Mouse (Mus musculus) cortical plate, adult 2 months (tissue): Measurements from ENCODE around the gene G0s2. TPM values are rescaled to one million over a fixed set of nuclear protein-coding genes. Genes with fewer than 3 reads are reported as not detected.
A peak's percentile ranks its signal among the peaks of the same experiment; 100 is the strongest.

Source experiments
- H3K27ac ChIP-seq: fragments of 200-500 bp; 2 replicates; pipeline ENCODE4 v1.5.1; 2012; ENCODE audit warnings: low read length, control low read depth, inconsistent platforms; ENCODE audit not compliant: insufficient read depth
- H3K4me1 ChIP-seq: fragments of 200-500 bp; 2 replicates; pipeline ENCODE4 v1.6.1; 2011; ENCODE audit warnings: low read length; ENCODE audit not compliant: control insufficient read depth, insufficient read depth
- H3K4me3 ChIP-seq: fragments of 200-500 bp; 2 replicates; pipeline ENCODE4 v1.5.1; 2011; ENCODE audit warnings: mild to moderate bottlenecking, low read length, control low read depth; ENCODE audit not compliant: insufficient read depth
- CTCF ChIP-seq: fragments of 200-500 bp; IDR thresholded peaks from 2 replicates; pipeline ENCODE4 v1.5.1; 2011; ENCODE audit warnings: mild to moderate bottlenecking, control low read depth, low read length; ENCODE audit not compliant: insufficient read depth; ENCODE audit errors: extremely low read depth
- POLR2A ChIP-seq: fragments of 200-500 bp; IDR thresholded peaks from 2 replicates; pipeline ENCODE4 v1.6.1; 2011; ENCODE audit warnings: mild to moderate bottlenecking, low read length, control low read depth; ENCODE audit not compliant: insufficient read depth; ENCODE audit errors: extremely low read depth
- polyA plus RNA-seq: library from polyadenylated mRNA; depleted of rRNA; stranded (reverse); fragments of >200 nt; gene quantifications from 2 replicates; pipeline ENCODE4 v1.2.3, GENCODE M21; 2012; rRNA removed

G0s2 gene
- 20.8 and 22.6 TPM in 2 replicates for polyA plus RNA-seq

- H3K27ac ChIP-seq: peak within 1 kb of the TSS; percentile 88
- H3K4me1 ChIP-seq: peaks cover 3% of the 10 kb centered on the region
- peak within 1 kb of the TSS; percentile 48 for H3K4me3 ChIP-seq
- TF ChIP-seq CTCF: peak; percentile 41
- peak; percentile 88 for TF ChIP-seq POLR2A
Measured at GRCm38 (mm10) chr1:193272916-193273601, at the start of gene G0s2. Gene G0s2, minus strand, starts transcription at chr1:193273217.

- no peak overlapping the region for H3K4me3 ChIP-seq
- peaks cover 9% of the 10 kb centered on the region for H3K4me1 ChIP-seq
- TF ChIP-seq POLR2A (no peak), CTCF (no peak)
- no peak overlapping the region for H3K27ac ChIP-seq
Measured at GRCm38 (mm10) chr1:193320398-193320797, 47.4 kb upstream of the G0s2 start.

- no peak overlapping the region for H3K27ac ChIP-seq
- peaks cover 9% of the 10 kb centered on the region for H3K4me1 ChIP-seq
- H3K4me3 ChIP-seq: no peak overlapping the region
- TF ChIP-seq POLR2A (no peak), CTCF (no peak)
Measured at GRCm38 (mm10) chr1:193319721-193320120, 46.7 kb upstream of the G0s2 start.

- TF ChIP-seq POLR2A (no peak), CTCF (no peak)
- H3K27ac ChIP-seq: 0 out of 2 replicates have a peak overlapping the region, but pooled peaks have one; percentile 1
- H3K4me3 ChIP-seq: no peak overlapping the region
- peaks cover 9% of the 10 kb centered on the region for H3K4me1 ChIP-seq
Measured at GRCm38 (mm10) chr1:193317159-193317559, 44.1 kb upstream of the G0s2 start.

GRCm38 (mm10) chr1:193316358-193316750, 43.3 kb upstream of the G0s2 start:
- TF ChIP-seq POLR2A (no peak), CTCF (no peak)
- Histone ChIP-seq H3K4me1 (peaks cover 9% of the 10 kb centered on the region), H3K27ac (peak overlapping the region; percentile 20; the same call in 1 of the 2 replicates), H3K4me3 (no peak overlapping the region)

- TF ChIP-seq CTCF: no peak
- no peak for TF ChIP-seq POLR2A
- Histone ChIP-seq H3K4me1 (peaks cover 9% of the 10 kb centered on the region), H3K27ac (peak overlapping the region; percentile 20; the same call in 1 of the 2 replicates), H3K4me3 (no peak overlapping the region)
Measured at GRCm38 (mm10) chr1:193315705-193316357, 42.8 kb upstream of the G0s2 start.

GRCm38 (mm10) chr1:193311596-193311995, 38.6 kb upstream of the G0s2 start:
- TF ChIP-seq POLR2A (no peak), CTCF (no peak)
- Histone ChIP-seq H3K4me1 (peaks cover 4% of the 10 kb centered on the region), H3K4me3 (no peak overlapping the region), H3K27ac (no peak overlapping the region)

- TF ChIP-seq POLR2A (no peak), CTCF (no peak)
Measured at GRCm38 (mm10) chr1:193310519-193311085, 37.6 kb upstream of the G0s2 start.

GRCm38 (mm10) chr1:193309785-193310518, 36.9 kb upstream of the G0s2 start:
- Histone ChIP-seq H3K4me3 (no peak overlapping the region), H3K4me1 (no peaks in the 10 kb centered on the region; the same call in none of the 2 replicates), H3K27ac (no peak overlapping the region)
- no peak for TF ChIP-seq CTCF
- TF ChIP-seq POLR2A: no peak

More at GRCm38 (mm10) chr1:193310519-193311085, 37.6 kb upstream of the G0s2 start:
- no peak overlapping the region for H3K4me3 ChIP-seq
- H3K4me1 ChIP-seq: no peaks in the 10 kb centered on the region; the same call in 1 of the 2 replicates
- no peak overlapping the region for H3K27ac ChIP-seq
